Mouse (Mus musculus) kidney, postnatal 10 days (tissue): ENCODE data around the gene Gfi1b.

Experiments used
- DNase-seq: peaks from one replicate; pipeline ENCODE4 v3.0.0; 2021; ENCODE audit warnings: mixed read lengths

Gfi1b gene

GRCm38 (mm10) chr2:28597733-28598547, 23.8 kb downstream of the Gfi1b start:
- no peak for DNase-seq

DNA sequence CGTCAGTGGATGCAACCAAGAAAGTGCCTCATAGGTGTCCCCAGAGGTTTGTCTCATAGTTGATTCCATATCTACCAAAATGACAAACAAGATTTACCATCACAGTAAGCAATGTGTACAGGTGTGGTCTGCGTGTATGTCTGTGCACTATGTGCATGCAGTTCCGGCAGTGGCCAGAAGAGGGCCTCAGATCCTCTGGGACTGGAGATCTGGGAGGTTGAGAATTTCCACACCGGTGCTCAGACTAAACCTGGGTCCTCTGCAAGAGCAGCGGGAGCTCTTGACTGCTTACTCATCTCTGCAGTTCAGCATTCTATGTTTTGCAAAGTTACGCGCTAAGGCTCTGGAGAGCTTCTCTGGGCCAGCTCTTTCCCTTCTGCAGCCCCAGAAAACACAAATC, 24.8 kb downstream of the Gfi1b start:
- no peak for DNase-seq

DNA sequence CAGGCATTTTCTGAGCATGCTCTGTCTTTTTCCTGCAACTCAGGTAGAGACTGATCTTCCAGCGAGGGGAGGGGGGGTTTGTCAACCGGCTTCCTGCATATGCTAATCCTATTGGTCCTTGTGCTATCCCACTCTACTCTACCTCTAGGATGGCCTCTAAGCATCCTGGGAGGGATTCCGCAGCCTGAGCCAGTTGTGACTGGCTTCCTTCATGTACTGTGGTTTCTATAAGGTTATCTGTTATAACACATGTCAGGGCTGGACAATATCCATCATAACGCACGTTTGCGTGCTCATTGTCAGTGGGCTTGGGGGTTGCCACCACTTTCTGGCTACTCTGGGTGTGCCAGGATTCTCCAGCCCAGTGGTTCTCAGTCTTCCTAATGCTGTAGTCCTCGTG, 25.8 kb downstream of the Gfi1b start:
- DNase-seq = no peak

DNA sequence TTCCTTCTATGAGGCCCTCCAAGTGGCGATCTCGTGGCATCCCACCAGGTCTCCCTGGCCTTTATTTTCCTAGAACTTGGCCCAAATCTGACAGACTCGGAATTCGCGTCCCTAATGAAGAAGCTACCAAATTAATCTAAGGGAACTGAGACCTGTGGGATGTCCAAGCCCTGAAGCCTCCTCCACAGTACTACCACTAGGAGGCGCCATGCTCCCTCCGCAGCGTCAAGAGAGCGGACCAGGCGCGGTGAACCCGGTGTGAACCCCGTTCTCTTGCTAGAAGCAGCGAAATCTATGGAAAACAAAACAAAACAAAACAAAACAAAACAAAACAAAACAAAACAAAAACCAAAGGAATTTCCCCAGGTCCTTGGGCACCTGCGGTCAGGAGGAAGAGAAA, 29.0 kb downstream of the Gfi1b start:
- peak; percentile 82 for DNase-seq

DNA sequence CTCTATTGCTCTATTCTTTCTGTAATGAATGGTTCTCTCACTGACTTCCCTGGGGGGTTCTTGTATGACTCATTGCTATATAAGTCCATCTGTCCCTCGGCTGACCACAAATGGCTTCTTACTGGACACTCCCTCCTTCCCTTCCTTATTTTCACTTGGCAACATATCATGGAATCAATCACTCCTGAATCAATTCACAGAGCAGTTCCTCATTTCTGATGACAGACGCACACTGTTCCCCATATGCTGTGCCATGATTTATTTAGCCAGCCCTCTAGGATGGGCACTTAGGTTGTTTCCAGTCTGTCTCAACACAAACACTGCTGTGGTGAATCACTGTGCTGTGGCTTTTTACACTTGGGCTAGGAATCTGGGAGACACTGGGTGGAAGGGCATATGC, 30.3 kb downstream of the Gfi1b start:
- no peak for DNase-seq

DNA sequence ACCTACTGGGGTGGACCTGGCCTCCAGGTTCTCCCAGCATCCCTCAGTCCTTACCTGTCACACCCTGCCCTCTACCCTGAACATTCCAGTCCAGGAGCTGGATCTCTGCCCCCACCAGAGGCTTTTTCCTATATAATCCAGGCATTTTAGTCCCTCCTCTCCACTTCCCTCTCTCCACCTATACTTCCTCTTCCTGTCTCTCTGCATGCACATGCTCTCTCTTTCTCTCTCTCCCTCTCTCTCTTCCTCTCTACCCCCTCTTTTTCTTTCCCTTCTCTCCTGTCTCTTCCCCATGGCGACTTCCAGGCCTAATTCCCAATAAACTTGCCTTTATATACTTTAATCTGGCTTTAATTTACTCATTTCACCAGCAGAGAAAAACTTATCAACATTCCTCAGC, 33.2 kb downstream of the Gfi1b start:
- no peak for DNase-seq

DNA sequence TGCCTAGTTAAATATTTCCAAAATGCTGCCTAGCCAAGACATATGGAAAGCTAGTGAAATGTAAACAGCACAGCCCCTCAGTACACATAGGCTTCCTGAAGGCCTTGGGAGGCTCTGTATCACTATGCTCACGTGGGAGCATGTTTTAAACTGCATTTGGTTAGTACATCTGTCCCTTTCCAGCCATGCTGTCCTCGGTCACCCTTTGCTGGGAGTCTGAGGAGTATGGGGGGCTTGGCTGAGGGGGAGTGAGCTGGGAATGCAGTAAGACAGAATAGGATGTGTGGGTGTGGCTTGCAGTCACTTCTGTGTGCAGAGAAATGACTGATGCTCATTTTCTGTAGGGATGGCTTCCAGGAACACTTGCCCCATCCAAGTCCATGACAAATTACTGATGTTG, 36.1 kb downstream of the Gfi1b start:
- DNase-seq = no peak

DNA sequence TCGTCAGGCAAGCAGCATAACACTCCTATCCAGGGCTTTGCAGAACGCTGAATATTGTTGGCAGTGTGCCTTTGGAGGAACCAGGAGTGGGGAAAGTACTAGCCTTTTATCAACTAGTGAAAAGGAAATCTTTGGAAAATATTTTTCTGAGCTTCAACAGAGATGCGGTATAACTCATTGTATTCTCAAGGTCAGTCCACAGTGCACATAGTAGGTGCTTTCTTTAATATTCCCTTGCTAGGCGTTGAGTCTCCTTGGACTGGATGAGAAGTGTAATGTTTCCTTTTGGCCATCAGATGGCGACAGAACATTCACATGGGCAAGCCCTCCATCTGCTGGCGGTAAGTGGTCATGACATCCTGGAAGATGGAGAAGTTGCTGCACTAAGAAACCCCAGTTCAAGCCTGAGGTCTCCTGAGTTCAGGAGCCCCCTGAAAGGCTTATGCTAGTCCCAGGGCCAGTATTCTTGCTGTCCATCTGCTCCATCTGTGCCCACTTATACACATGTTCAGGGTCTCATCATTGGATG, 36.7 kb downstream of the Gfi1b start:
- peak; percentile 89 for DNase-seq

GRCm38 (mm10) chr2:28583651-28584050, 38.1 kb downstream of the Gfi1b start, which contains the start of gene Gtf3c5:
Gene Gtf3c5 (minus strand): TSS chr2:28583751.
- no peak for DNase-seq

DNA sequence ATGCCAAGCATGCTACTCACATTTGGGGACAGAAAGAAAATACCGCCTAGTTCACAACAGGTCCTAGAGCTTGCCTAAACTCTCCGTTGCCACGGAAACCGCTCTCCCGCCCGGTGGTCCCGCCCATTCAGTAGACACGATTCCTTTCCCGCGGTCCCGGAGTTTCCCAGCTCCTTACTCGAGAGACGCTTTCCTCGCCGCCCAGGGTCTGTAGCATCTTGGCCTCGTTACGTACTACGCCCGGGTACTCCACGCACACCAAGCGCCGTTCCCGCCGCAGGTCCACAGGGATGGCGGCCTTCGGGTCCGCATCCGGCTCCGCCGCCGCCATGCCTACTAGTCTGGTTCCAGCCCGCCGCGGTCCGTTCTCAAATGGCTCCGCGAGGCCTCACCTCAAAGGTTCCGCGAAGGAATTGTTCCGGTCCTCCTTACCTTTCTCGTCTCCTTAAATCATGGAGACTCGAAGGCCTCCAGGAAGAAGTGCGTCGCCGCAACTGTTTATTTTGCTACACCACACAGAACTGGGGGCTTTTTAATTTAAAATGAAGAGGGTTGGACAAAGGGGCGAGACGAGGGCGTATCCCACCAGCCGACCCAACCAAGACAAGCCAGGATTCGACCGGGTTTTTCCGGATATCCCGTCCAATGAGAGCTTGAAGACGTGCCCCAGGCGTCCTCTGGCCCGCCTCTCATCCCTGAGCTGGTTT, 39.0 kb downstream of the Gfi1b start:
- DNase-seq = peak; percentile 91

- peak; percentile 30 for DNase-seq
Measured at GRCm38 (mm10) chr2:28578003-28578402, 43.8 kb downstream of the Gfi1b start.

DNA sequence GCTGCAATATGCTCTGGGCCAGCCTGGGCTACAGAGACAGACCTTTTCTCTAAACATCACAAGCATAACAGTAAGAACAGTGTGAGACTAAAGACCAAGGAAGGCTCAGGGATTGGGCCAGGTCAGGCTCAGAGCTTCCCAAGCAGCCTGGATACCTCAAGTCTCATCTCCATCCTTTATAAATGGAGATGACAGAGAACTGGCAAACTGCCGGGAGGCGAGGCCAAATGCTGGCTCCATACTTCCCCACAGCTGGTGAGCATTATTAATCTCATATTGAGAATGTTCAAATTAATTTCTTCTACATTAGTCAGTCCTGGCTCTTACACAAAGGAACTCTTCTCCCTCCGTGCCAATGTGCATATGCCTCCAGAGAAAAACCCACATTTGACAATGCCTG, 45.0 kb downstream of the Gfi1b start:
- DNase-seq = no peak

- DNase-seq = no peak
Measured at GRCm38 (mm10) chr2:28575341-28575740, 46.4 kb downstream of the Gfi1b start.

GRCm38 (mm10) chr2:28569903-28570302, 51.9 kb downstream of the Gfi1b start:
- DNase-seq = no peak

GRCm38 (mm10) chr2:28566545-28566944, 55.2 kb downstream of the Gfi1b start:
- DNase-seq = peak; percentile 67

DNA sequence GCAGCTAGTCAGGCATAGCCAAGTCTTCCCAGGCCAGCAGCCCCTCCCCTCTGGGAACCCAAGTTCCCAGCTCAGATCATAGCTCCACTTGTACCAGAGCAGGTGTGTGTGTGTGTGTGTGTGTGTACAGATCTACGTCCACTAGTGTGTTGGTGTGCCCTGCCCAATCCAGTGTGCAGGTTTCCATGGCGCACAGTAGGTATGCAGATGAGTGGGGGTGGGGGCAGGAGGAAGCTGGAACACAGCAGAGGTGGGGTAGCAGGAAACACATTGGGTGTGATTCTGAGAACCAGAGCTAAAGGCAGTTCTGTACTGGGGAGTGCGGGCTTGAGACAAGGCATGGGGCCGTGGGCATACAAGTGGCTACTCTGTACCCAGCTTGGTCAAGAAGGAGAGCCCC, 57.4 kb downstream of the Gfi1b start:
- no peak for DNase-seq

- DNase-seq = no peak
Measured at GRCm38 (mm10) chr2:28563830-28564229, 58.0 kb downstream of the Gfi1b start.

DNA sequence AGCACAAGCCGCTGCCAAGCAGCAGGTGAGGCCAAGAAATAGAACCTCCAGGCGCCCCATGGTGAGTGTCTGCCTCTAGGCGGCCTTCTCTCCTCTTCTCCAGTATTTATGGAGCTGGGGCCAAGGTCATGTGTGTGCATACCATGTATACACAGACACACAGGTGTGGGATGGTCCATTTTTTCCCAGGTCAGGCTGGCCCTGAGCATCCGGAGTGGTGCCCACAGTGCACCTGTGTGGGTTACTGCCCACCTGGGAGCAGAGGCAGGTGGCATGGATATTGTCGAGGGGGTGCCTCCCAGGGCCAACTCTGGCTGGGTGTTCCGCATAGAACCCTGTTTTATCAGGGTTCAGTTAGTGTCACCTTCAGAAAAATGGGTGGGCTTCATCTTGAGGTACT, 58.5 kb downstream of the Gfi1b start, which contains the start of gene Cel:
Gene Cel, minus strand, starts transcription at position 101 of the 400 bp plus-strand sequence.
- DNase-seq = no peak
